Mouse (Mus musculus): Measurements from ENCODE around the gene H2-D1. TPM values are rescaled to one million over a fixed set of nuclear protein-coding genes. Genes with fewer than 3 reads are reported as not detected.

H2-D1 gene
- total RNA-seq, 2 experiments from 2014 or later = 22.1 to 26.7 TPM

GRCm38 (mm10) chr17:35239700-35240099, 22.8 kb upstream of the H2-D1 start:
- no peak for DNase-seq (ENCODE audit: low spot score in 2 of 2)

GRCm38 (mm10) chr17:35240384-35241304, 21.9 kb upstream of the H2-D1 start:
- no peak for DNase-seq (ENCODE audit: low spot score in 2 of 2)

- peak; percentile 97 for DNase-seq (ENCODE audit: low spot score in 2 of 2)
Observed at GRCm38 (mm10) chr17:35241305-35242014, 21.1 kb upstream of the H2-D1 start, which contains the start of gene Ddx39b. Gene Ddx39b (plus strand): TSS chr17:35241746.

- peak; percentile 46 to 61 for DNase-seq (ENCODE audit: low spot score in 2 of 2)
Observed at GRCm38 (mm10) chr17:35242015-35242941, 20.3 kb upstream of the H2-D1 start.

GRCm38 (mm10) chr17:35243086-35243485, 19.4 kb upstream of the H2-D1 start:
- DNase-seq (ENCODE audit: low spot score in 2 of 2) = no peak

GRCm38 (mm10) chr17:35244999-35245398, 17.5 kb upstream of the H2-D1 start:
- no peak for DNase-seq (ENCODE audit: low spot score in 2 of 2)

GRCm38 (mm10) chr17:35245731-35246623, 16.6 kb upstream of the H2-D1 start:
- DNase-seq (ENCODE audit: low spot score in 2 of 2) = no peak

GRCm38 (mm10) chr17:35247144-35247543, 15.4 kb upstream of the H2-D1 start:
- DNase-seq (ENCODE audit: low spot score in 2 of 2) = no peak

GRCm38 (mm10) chr17:35248986-35249385, 13.5 kb upstream of the H2-D1 start:
- no peak for DNase-seq (ENCODE audit: low spot score in 2 of 2)

GRCm38 (mm10) chr17:35249451-35250197, 12.9 kb upstream of the H2-D1 start:
- DNase-seq (ENCODE audit: low spot score in 2 of 2) = no peak

GRCm38 (mm10) chr17:35250348-35251120, 12.0 kb upstream of the H2-D1 start:
- DNase-seq (ENCODE audit: low spot score in 2 of 2) = peak in 1 of 2 experiments; percentile 1

GRCm38 (mm10) chr17:35251162-35251719, 11.3 kb upstream of the H2-D1 start:
- DNase-seq (ENCODE audit: low spot score in 2 of 2) = peak in 1 of 2 experiments; percentile 1

- DNase-seq (ENCODE audit: low spot score in 2 of 2) = no peak
Observed at GRCm38 (mm10) chr17:35251981-35252380, 10.5 kb upstream of the H2-D1 start.

- DNase-seq (ENCODE audit: low spot score in 2 of 2) = no peak
Observed at GRCm38 (mm10) chr17:35252619-35253292, 9.8 kb upstream of the H2-D1 start.

- DNase-seq (ENCODE audit: low spot score in 2 of 2) = no peak
Observed at GRCm38 (mm10) chr17:35253293-35254093, 9.0 kb upstream of the H2-D1 start.

GRCm38 (mm10) chr17:35254241-35255098, 8.1 kb upstream of the H2-D1 start:
- DNase-seq (ENCODE audit: low spot score in 2 of 2) = peak in 1 of 2 experiments; percentile 65

Measured in layer of hippocampus, adult 18-20 months (tissue).